In genomic region chr8:120859881-120860280, GRCm38 (mm10) we compare ENCODE assay signal across 20 mouse cellular contexts.
DNase-seq lines count a peak whose midpoint lies in the region; ATAC-seq and TF ChIP-seq lines count a peak whose summit lies in the region.
"Had no signal": no experiment of that assay in that cellular context is flagged by ENCODE, and none has a peak within 500 bp of the region (broad histone marks: within the 10 kb centered on the region; RNA-seq: fewer than 3 reads in every experiment).

No protein-coding gene starts in this region.

- 75% methylated on average over 14 of the region's 14 CpGs for WGBS in limb, embryonic 13.5 days
- 78% methylated on average over 14 of the region's 14 CpGs for WGBS in limb, embryonic 10.5 days
- 79% methylated on average over 14 of the region's 14 CpGs for WGBS in embryonic facial prominence, embryonic 13.5 days
- 52% methylated on average over 14 of the region's 14 CpGs for WGBS in stomach, embryonic 14.5 days
- WGBS in hindbrain, embryonic 11.5 days, result 85% methylated on average over 14 of the region's 14 CpGs

- DNase-seq in limb, embryonic 10.5 days (ENCODE audit: low spot score), result no peak
- no peak for DNase-seq in G1E (ENCODE audit: low spot score)
- DNase-seq in spleen, postnatal 4 days (ENCODE audit: low spot score in 2 of 2), result no peak
- no peak for DNase-seq in hindbrain, embryonic 11.5 days (ENCODE audit: low spot score)
- DNase-seq: cerebellum, adult 2 months; cerebellum, postnatal 36 days; gastrocnemius, postnatal 10 days; heart, postnatal 4 days; kidney, adult 8-10 months; kidney, postnatal 36 days; left cerebral cortex, postnatal 4 days; retina, postnatal 1 day had no signal

- ATAC-seq in limb, embryonic 13.5 days (ENCODE audit: low FRiP score, low read depth), result no peak
- no peak for ATAC-seq in G1E (ENCODE audit: extremely low read depth, insufficient number of reproducible peaks, low FRiP score, poor library complexity, severe bottlenecking)
- no peak for ATAC-seq in embryonic facial prominence, embryonic 13.5 days (ENCODE audit: insufficient number of reproducible peaks, insufficient read depth, low FRiP score, low TSS enrichment, low read depth)
- no peak for ATAC-seq in stomach, embryonic 14.5 days (ENCODE audit: insufficient number of reproducible peaks, insufficient read depth, low FRiP score, low read depth)
- ATAC-seq in hindbrain, embryonic 11.5 days (ENCODE audit: low FRiP score), result no peak
- ATAC-seq: forebrain, embryonic 13.5 days; hindbrain, postnatal 0 days had no signal

- no peaks in the 10 kb centered on the region for H3K9me3 ChIP-seq in limb, embryonic 13.5 days
- H3K9me3 ChIP-seq in limb, embryonic 10.5 days (replicated peaks), result no peaks in the 10 kb centered on the region
- peaks cover 84% of the 10 kb centered on the region for H3K9me3 ChIP-seq in G1E (replicated peaks)
- H3K9me3 ChIP-seq in embryonic facial prominence, embryonic 13.5 days, result no peaks in the 10 kb centered on the region
- H3K9me3 ChIP-seq in stomach, embryonic 14.5 days (ENCODE audit: control insufficient read depth, low read depth, low read length), result no peaks in the 10 kb centered on the region
- H3K9me3 ChIP-seq in hindbrain, embryonic 11.5 days (ENCODE audit: control insufficient read depth, low read length), result no peaks in the 10 kb centered on the region
- H3K9me3 ChIP-seq: forebrain, embryonic 13.5 days had no signal

- peak overlapping the region; percentile 19; the same call in 1 of the 2 replicates for H3K9ac ChIP-seq in limb, embryonic 13.5 days
- 0 out of 2 replicates have a peak overlapping the region, but pooled peaks have one; percentile 27 for H3K9ac ChIP-seq in embryonic facial prominence, embryonic 13.5 days
- H3K9ac ChIP-seq in stomach, embryonic 14.5 days (replicated peaks; ENCODE audit: low read depth, low read length), result no peak overlapping the region
- no peak overlapping the region for H3K9ac ChIP-seq in hindbrain, embryonic 11.5 days (ENCODE audit: low read depth, low read length)
- H3K9ac ChIP-seq: forebrain, embryonic 13.5 days; liver, embryonic 14.5 days had no signal

- no peak overlapping the region for H3K4me3 ChIP-seq in limb, embryonic 13.5 days
- H3K4me3 ChIP-seq in limb, embryonic 10.5 days, result no peak overlapping the region
- H3K4me3 ChIP-seq in G1E (ENCODE audit: low read depth, low read length), result 0 out of 2 replicates have a peak overlapping the region, but pooled peaks have one; percentile 14
- H3K4me3 ChIP-seq in embryonic facial prominence, embryonic 13.5 days, result no peak overlapping the region
- H3K4me3 ChIP-seq in stomach, embryonic 14.5 days (ENCODE audit: low read depth, low read length), result no peak overlapping the region
- H3K4me3 ChIP-seq in hindbrain, embryonic 11.5 days (ENCODE audit: low read depth, low read length), result no peak overlapping the region
- H3K4me3 ChIP-seq: erythroblast, embryonic 14.5 days; forebrain, embryonic 13.5 days had no signal

- H3K27me3 ChIP-seq in limb, embryonic 13.5 days, result peaks cover 18% of the 10 kb centered on the region
- peaks cover 88% of the 10 kb centered on the region for H3K27me3 ChIP-seq in limb, embryonic 10.5 days (ENCODE audit: low read depth, poor library complexity, severe bottlenecking)
- H3K27me3 ChIP-seq in G1E (ENCODE audit: insufficient read depth, low read length), result no peaks in the 10 kb centered on the region
- H3K27me3 ChIP-seq in embryonic facial prominence, embryonic 13.5 days, result peaks cover 23% of the 10 kb centered on the region
- H3K27me3 ChIP-seq in stomach, embryonic 14.5 days (ENCODE audit: control insufficient read depth, insufficient read depth, low read length), result no peaks in the 10 kb centered on the region
- H3K27me3 ChIP-seq in hindbrain, embryonic 11.5 days (ENCODE audit: control insufficient read depth, insufficient read depth, low read length), result no peaks in the 10 kb centered on the region

- H3K36me3 ChIP-seq in limb, embryonic 13.5 days, result no peaks in the 10 kb centered on the region
- H3K36me3 ChIP-seq in limb, embryonic 10.5 days, result no peaks in the 10 kb centered on the region
- no peaks in the 10 kb centered on the region for H3K36me3 ChIP-seq in G1E (replicated peaks)
- H3K36me3 ChIP-seq in embryonic facial prominence, embryonic 13.5 days, result no peaks in the 10 kb centered on the region
- no peaks in the 10 kb centered on the region for H3K36me3 ChIP-seq in stomach, embryonic 14.5 days (ENCODE audit: control insufficient read depth, insufficient read depth, low read length)
- H3K36me3 ChIP-seq in hindbrain, embryonic 11.5 days (ENCODE audit: control insufficient read depth, insufficient read depth, low read length), result no peaks in the 10 kb centered on the region

- no peak overlapping the region for H3K27ac ChIP-seq in limb, embryonic 13.5 days
- no peak overlapping the region for H3K27ac ChIP-seq in limb, embryonic 10.5 days
- no peak overlapping the region for H3K27ac ChIP-seq in embryonic facial prominence, embryonic 13.5 days
- peak overlapping the region; percentile 84 for H3K27ac ChIP-seq in stomach, embryonic 14.5 days (ENCODE audit: low read length)
- no peak overlapping the region for H3K27ac ChIP-seq in hindbrain, embryonic 11.5 days (ENCODE audit: low read depth, low read length)
- H3K27ac ChIP-seq: forebrain, embryonic 13.5 days; hindbrain, postnatal 0 days; liver, embryonic 14.5 days had no signal

- TF ChIP-seq CTCF in G1E (IDR thresholded peaks at IDR 0.05; ENCODE audit: low read depth, low read length), result no peak

- H3K4me1 ChIP-seq in limb, embryonic 13.5 days, result peaks cover 8% of the 10 kb centered on the region; the same call in 1 of the 2 replicates
- H3K4me1 ChIP-seq in limb, embryonic 10.5 days, result peaks cover 15% of the 10 kb centered on the region
- no peaks in the 10 kb centered on the region for H3K4me1 ChIP-seq in G1E (ENCODE audit: insufficient read depth, low read depth, low read length)
- H3K4me1 ChIP-seq in embryonic facial prominence, embryonic 13.5 days, result peaks cover 35% of the 10 kb centered on the region
- peaks cover 19% of the 10 kb centered on the region for H3K4me1 ChIP-seq in stomach, embryonic 14.5 days (ENCODE audit: control insufficient read depth, insufficient read depth, low read length)
- no peaks in the 10 kb centered on the region for H3K4me1 ChIP-seq in hindbrain, embryonic 11.5 days (replicated peaks; ENCODE audit: control insufficient read depth, insufficient read depth, low read length)
- H3K4me1 ChIP-seq: forebrain, embryonic 13.5 days had no signal

- no peak overlapping the region for H3K4me2 ChIP-seq in limb, embryonic 13.5 days (replicated peaks)
- H3K4me2 ChIP-seq in embryonic facial prominence, embryonic 13.5 days, result no peak overlapping the region
- peak overlapping the region; percentile 25 for H3K4me2 ChIP-seq in stomach, embryonic 14.5 days (replicated peaks; ENCODE audit: low read depth, low read length)
- no peak overlapping the region for H3K4me2 ChIP-seq in hindbrain, embryonic 11.5 days (replicated peaks; ENCODE audit: low read depth, low read length)
- H3K4me2 ChIP-seq: forebrain, embryonic 13.5 days; midbrain, embryonic 11.5 days had no signal

Comparison
In these comparisons a context has a peak if more than half of its experiments do, and no peak if none do; other contexts are left out.
1. H3K9ac ChIP-seq: peak in limb, embryonic 13.5 days (single experiment) and embryonic facial prominence, embryonic 13.5 days (single experiment); none in stomach, embryonic 14.5 days (single experiment) and hindbrain, embryonic 11.5 days (single experiment).